Mouse (Mus musculus): ENCODE results near the gene Mapk14. TPM values are rescaled to one million over a fixed set of nuclear protein-coding genes. Genes with fewer than 3 reads are reported as not detected.
"Not testable (repeated sequence)": the region's sequence is repeated elsewhere in the genome, so short reads cannot be mapped to it uniquely, and the experiment has no call there.

Mapk14 gene
- polyA plus RNA-seq, 1 experiment from 2014 or later = 38.1 TPM

DNA sequence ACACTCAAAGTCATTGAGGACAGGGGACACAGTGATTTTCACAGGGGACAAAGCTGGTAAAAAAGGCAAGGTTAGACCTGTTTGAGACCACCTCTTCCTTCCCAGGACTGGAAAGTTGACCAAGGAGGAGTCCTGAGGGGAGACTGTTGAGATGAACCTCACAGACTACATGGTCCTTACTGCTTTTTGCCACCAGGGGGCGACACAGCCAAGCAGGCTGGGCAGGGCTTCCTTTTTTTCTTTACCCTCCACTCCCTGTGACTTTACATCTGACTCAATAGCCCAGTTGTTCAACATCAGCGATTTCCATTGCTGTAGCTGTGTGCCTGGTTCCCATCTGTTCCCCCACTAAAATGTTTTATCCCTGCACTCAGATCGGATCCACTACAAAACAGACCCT is 70.7 kb downstream of the Mapk14 start:
- DNase-seq (ENCODE audit: low spot score) (peak; percentile 78), ATAC-seq (ENCODE audit: low FRiP score) (no peak)
- H3K27me3 ChIP-seq (ENCODE audit: control insufficient read depth, insufficient read depth, low read length) = no peaks in the 10 kb centered on the region
- no peaks in the 10 kb centered on the region for H3K9me3 ChIP-seq (ENCODE audit: control insufficient read depth, low read length)
- H3K4me3 ChIP-seq (ENCODE audit: low read depth, low read length) = no peak overlapping the region
- H3K27ac ChIP-seq (ENCODE audit: low read depth, low read length) = no peak overlapping the region
- no peaks in the 10 kb centered on the region for H3K4me1 ChIP-seq (replicated peaks; ENCODE audit: control insufficient read depth, insufficient read depth, low read length)
- no peak overlapping the region for H3K4me2 ChIP-seq (replicated peaks; ENCODE audit: low read depth, low read length)
- 20% methylated on average over 3 of the region's 3 CpGs for WGBS
- H3K36me3 ChIP-seq (ENCODE audit: control insufficient read depth, insufficient read depth, low read length) = no peaks in the 10 kb centered on the region
- no peak overlapping the region for H3K9ac ChIP-seq (ENCODE audit: low read depth, low read length)

DNA sequence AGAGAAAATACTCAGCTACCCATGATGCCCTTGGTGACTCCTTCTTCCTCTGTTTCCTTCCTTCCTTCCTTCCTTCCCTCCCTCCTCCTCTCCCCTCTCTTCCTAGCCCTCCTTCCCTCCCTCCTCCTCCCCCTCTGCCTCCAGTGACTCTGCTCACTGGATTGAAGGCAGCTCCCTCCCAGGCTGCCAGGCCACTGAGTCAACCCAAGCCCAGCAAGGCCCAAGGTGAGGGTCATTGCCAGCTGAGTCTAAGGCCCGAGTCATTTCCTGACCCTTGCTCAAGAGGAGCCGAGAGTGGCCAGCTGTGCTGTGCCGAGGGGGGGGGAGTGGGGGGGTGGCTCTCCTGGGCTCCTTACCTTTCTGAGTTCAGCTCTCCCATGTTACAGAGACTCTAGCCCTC is 75.1 kb downstream of the Mapk14 start:
- 74% methylated on average over 3 of the region's 3 CpGs for WGBS

DNA sequence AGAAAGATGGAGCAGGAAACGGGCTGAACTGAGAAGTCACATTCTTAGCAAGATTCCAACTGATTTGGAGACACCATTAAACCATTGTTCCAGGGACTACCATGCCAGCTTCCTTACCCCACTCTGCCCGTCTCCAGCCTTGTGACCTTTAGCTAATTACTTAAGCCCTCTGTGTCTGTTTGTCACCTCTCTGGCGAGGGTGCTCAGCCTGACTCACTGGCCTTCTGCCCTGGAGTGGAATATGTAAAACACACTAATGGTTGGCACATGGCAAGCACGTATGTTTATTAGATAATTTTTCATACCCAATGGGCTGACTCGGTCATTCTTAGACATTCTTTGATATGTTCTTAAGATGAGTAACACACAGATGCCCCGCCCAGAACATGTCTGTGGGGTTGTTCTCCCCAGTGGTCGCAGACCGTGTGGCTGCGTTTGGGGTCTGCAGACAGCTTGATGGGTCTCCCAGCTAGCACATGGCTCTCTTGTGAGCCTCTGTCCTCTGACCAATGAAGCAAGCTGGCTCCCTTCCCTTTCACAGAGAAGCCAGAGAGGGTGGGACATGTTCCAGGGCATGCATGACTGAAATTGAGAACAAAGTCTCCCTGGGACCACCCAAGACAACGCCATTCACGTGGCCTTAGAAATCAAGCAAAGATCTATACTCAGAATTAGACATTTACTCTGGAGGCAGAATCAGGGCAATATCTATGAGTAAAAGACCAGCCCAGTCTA is 75.8 kb downstream of the Mapk14 start:
- H3K4me3 ChIP-seq (ENCODE audit: low read depth, low read length) = no peak overlapping the region
- no peak overlapping the region for H3K4me2 ChIP-seq (replicated peaks; ENCODE audit: low read depth, low read length)
- DNase-seq (ENCODE audit: low spot score) (no peak), ATAC-seq (ENCODE audit: low FRiP score) (no peak)
- H3K27ac ChIP-seq (ENCODE audit: low read depth, low read length) = no peak overlapping the region
- no peak overlapping the region for H3K9ac ChIP-seq (ENCODE audit: low read depth, low read length)
- H3K27me3 ChIP-seq (ENCODE audit: control insufficient read depth, insufficient read depth, low read length) = peaks cover 28% of the 10 kb centered on the region
- 72% methylated on average over 11 of the region's 11 CpGs for WGBS
- peaks cover 2% of the 10 kb centered on the region for H3K4me1 ChIP-seq (replicated peaks; ENCODE audit: control insufficient read depth, insufficient read depth, low read length)
- H3K9me3 ChIP-seq (ENCODE audit: control insufficient read depth, low read length) = no peaks in the 10 kb centered on the region
- no peaks in the 10 kb centered on the region for H3K36me3 ChIP-seq (ENCODE audit: control insufficient read depth, insufficient read depth, low read length)

More for the DNA sequence above, 75.1 kb downstream of the Mapk14 start:
- Histone ChIP-seq H3K27me3 (ENCODE audit: control insufficient read depth, insufficient read depth, low read length) (peaks cover 26% of the 10 kb centered on the region), H3K4me3 (ENCODE audit: low read depth, low read length) (no peak overlapping the region), H3K27ac (ENCODE audit: low read depth, low read length) (no peak overlapping the region), H3K36me3 (ENCODE audit: control insufficient read depth, insufficient read depth, low read length) (no peaks in the 10 kb centered on the region), H3K9ac (ENCODE audit: low read depth, low read length) (no peak overlapping the region), H3K4me2 (replicated peaks; ENCODE audit: low read depth, low read length) (no peak overlapping the region), H3K4me1 (replicated peaks; ENCODE audit: control insufficient read depth, insufficient read depth, low read length) (peaks cover 2% of the 10 kb centered on the region), H3K9me3 (ENCODE audit: control insufficient read depth, low read length) (no peaks in the 10 kb centered on the region)
- no peak for DNase-seq (ENCODE audit: low spot score)
- ATAC-seq (ENCODE audit: low FRiP score) = no peak

DNA sequence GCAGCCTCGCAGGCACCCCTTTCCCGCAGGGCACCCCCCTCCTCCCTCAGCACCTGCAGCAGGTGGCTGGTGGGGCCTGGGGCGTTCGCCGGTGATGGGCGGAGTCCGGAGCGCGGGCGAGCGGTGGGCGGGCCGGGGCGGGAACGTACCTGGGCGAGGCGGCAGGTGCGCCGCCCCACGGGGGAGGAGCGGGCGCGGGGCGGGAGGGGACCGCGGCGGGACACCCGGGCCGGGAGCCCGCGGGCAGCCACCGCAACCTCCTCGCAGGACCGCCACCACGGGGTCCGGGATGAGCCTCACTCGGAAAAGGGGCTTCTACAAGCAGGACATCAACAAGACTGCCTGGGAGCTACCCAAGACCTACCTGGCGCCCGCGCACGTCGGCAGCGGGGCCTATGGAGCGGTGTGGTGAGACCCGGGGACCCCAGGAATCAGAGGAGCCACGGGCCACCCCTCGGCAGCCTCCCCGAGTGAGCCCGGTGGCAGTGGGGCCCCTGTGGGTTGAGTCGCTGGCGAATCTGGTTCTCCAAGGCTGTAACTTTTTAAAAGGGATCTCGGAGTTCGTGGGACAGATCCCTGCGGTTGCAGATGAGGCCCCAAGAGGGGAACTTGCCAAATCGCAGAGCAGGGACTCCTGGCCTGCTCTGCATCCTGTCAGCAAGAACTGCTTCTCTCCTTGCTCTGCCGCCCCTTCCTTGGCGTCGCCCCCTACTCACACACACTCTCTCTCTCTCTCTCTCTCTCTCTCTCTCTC is 78.2 kb downstream of the Mapk14 start, which contains the start of gene Mapk13:
TSS of gene Mapk13 (plus strand) at position 177 of the 754 bp plus-strand sequence.
- Histone ChIP-seq H3K4me2 (replicated peaks; ENCODE audit: low read depth, low read length) (peak within 1 kb of the TSS; percentile 63), H3K27me3 (ENCODE audit: control insufficient read depth, insufficient read depth, low read length) (peaks cover 28% of the 10 kb centered on the region), H3K9ac (ENCODE audit: low read depth, low read length) (0 out of 2 replicates have a peak within 1 kb of the TSS, but pooled peaks have one; percentile 15), H3K36me3 (ENCODE audit: control insufficient read depth, insufficient read depth, low read length) (no peaks in the 10 kb centered on the region), H3K4me1 (replicated peaks; ENCODE audit: control insufficient read depth, insufficient read depth, low read length) (peaks cover 2% of the 10 kb centered on the region), H3K9me3 (ENCODE audit: control insufficient read depth, low read length) (no peaks in the 10 kb centered on the region), H3K27ac (ENCODE audit: low read depth, low read length) (no peak within 1 kb of the TSS), H3K4me3 (ENCODE audit: low read depth, low read length) (peak within 1 kb of the TSS; percentile 35)
- DNase-seq (ENCODE audit: low spot score) (peak; percentile 43), ATAC-seq (ENCODE audit: low FRiP score) (no peak)
- WGBS = 1% methylated on average over 47 of the region's 58 CpGs

DNA sequence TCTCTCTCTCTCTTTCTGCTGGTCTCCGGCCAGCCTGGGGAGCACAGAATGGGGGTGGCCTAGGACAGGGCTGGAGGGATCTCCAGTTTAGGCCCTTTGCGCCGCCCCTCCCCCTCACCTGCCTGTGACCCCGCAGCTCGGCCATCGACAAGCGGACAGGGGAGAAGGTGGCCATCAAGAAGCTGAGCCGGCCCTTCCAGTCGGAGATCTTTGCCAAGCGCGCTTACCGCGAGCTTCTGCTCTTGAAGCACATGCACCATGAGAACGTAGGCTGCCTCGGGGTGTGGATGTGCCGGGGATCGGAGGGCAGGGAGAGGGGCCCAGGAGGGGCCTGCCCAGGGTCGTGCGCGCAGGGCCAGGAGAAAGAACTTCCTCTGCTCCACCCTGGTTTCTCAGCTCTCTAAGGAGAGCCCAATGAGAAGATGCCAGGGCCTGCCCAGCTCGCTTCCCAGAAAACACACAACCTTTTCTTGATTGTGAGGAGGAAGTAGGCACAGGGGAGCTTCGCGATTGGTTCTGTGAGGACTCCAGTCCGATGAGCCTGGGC is 78.8 kb downstream of the Mapk14 start:
- no peaks in the 10 kb centered on the region for H3K9me3 ChIP-seq (ENCODE audit: control insufficient read depth, low read length)
- H3K9ac ChIP-seq (ENCODE audit: low read depth, low read length) = 0 out of 2 replicates have a peak overlapping the region, but pooled peaks have one; percentile 15
- no peaks in the 10 kb centered on the region for H3K36me3 ChIP-seq (ENCODE audit: control insufficient read depth, insufficient read depth, low read length)
- no peak for ATAC-seq (ENCODE audit: low FRiP score)
- H3K4me2 ChIP-seq (replicated peaks; ENCODE audit: low read depth, low read length) = peak overlapping the region; percentile 63
- 7% methylated on average over 24 of the region's 24 CpGs for WGBS
- peak; percentile 44 for DNase-seq (ENCODE audit: low spot score)
- no peak overlapping the region for H3K27ac ChIP-seq (ENCODE audit: low read depth, low read length)
- peak overlapping the region; percentile 35 for H3K4me3 ChIP-seq (ENCODE audit: low read depth, low read length)
- H3K27me3 ChIP-seq (ENCODE audit: control insufficient read depth, insufficient read depth, low read length) = peaks cover 28% of the 10 kb centered on the region
- peaks cover 2% of the 10 kb centered on the region for H3K4me1 ChIP-seq (replicated peaks; ENCODE audit: control insufficient read depth, insufficient read depth, low read length)

- DNase-seq (ENCODE audit: low spot score) (no peak), ATAC-seq (ENCODE audit: low FRiP score) (no peak)
- H3K9me3 ChIP-seq (ENCODE audit: control insufficient read depth, low read length) = no peaks in the 10 kb centered on the region
- H3K4me1 ChIP-seq (replicated peaks; ENCODE audit: control insufficient read depth, insufficient read depth, low read length) = peaks cover 2% of the 10 kb centered on the region
- no peak overlapping the region for H3K4me2 ChIP-seq (replicated peaks; ENCODE audit: low read depth, low read length)
- H3K27me3 ChIP-seq (ENCODE audit: control insufficient read depth, insufficient read depth, low read length) = peaks cover 28% of the 10 kb centered on the region
- 93% methylated on average over 5 of the region's 5 CpGs for WGBS
- no peak overlapping the region for H3K9ac ChIP-seq (ENCODE audit: low read depth, low read length)
- H3K27ac ChIP-seq (ENCODE audit: low read depth, low read length) = no peak overlapping the region
- H3K36me3 ChIP-seq (ENCODE audit: control insufficient read depth, insufficient read depth, low read length) = no peaks in the 10 kb centered on the region
- H3K4me3 ChIP-seq (ENCODE audit: low read depth, low read length) = no peak overlapping the region
These were observed 80.2 kb downstream of the Mapk14 start for GRCm38 (mm10) chr17:28771289-28771688.

- not testable (repeated sequence) for H3K4me2 ChIP-seq (replicated peaks; ENCODE audit: low read depth, low read length); H3K4me1 ChIP-seq (replicated peaks; ENCODE audit: control insufficient read depth, insufficient read depth, low read length); DNase-seq (ENCODE audit: low spot score); H3K9ac ChIP-seq (ENCODE audit: low read depth, low read length); H3K4me3 ChIP-seq (ENCODE audit: low read depth, low read length); H3K36me3 ChIP-seq (ENCODE audit: control insufficient read depth, insufficient read depth, low read length); H3K9me3 ChIP-seq (ENCODE audit: control insufficient read depth, low read length); ATAC-seq (ENCODE audit: low FRiP score); H3K27ac ChIP-seq (ENCODE audit: low read depth, low read length)
- peaks cover 19% of the 10 kb centered on the region for H3K27me3 ChIP-seq (ENCODE audit: control insufficient read depth, insufficient read depth, low read length)
- 96% methylated on average over 7 of the region's 9 CpGs for WGBS
These were observed 83.2 kb downstream of the Mapk14 start for GRCm38 (mm10) chr17:28774303-28774702.

GRCm38 (mm10) chr17:28775161-28775560 is 84.0 kb downstream of the Mapk14 start:
- ATAC-seq (ENCODE audit: low FRiP score) (no peak), DNase-seq (ENCODE audit: low spot score) (no peak)
- Histone ChIP-seq H3K27me3 (ENCODE audit: control insufficient read depth, insufficient read depth, low read length) (peaks cover 11% of the 10 kb centered on the region), H3K4me3 (ENCODE audit: low read depth, low read length) (no peak overlapping the region), H3K4me2 (replicated peaks; ENCODE audit: low read depth, low read length) (no peak overlapping the region), H3K9ac (ENCODE audit: low read depth, low read length) (no peak overlapping the region), H3K4me1 (replicated peaks; ENCODE audit: control insufficient read depth, insufficient read depth, low read length) (no peaks in the 10 kb centered on the region; the same call in 1 of the 2 replicates), H3K36me3 (ENCODE audit: control insufficient read depth, insufficient read depth, low read length) (no peaks in the 10 kb centered on the region), H3K9me3 (ENCODE audit: control insufficient read depth, low read length) (no peaks in the 10 kb centered on the region), H3K27ac (ENCODE audit: low read depth, low read length) (no peak overlapping the region)
- WGBS = 82% methylated on average over 4 of the region's 4 CpGs
